Mouse (Mus musculus) liver, adult 2 months (tissue): Measurements from ENCODE around the gene Calm2. TPM values are rescaled to one million over a fixed set of nuclear protein-coding genes. Genes with fewer than 3 reads are reported as not detected.

Experiments
- DNase-seq: peaks from one replicate; pipeline ENCODE4 v3.0.0-alpha.2; 2011; ENCODE audit warnings: low read depth, low spot score; ENCODE audit errors: extremely low read depth
- H3K27ac ChIP-seq: fragments of 200-500 bp; replicated peaks from 2 replicates; pipeline ENCODE4 v1.5.1; 2012; ENCODE audit warnings: low read depth, mild to moderate bottlenecking, control low read depth, inconsistent platforms, low read length; ENCODE audit not compliant: insufficient read depth
- H3K27me3 ChIP-seq: fragments of 200-500 bp; 2 replicates; pipeline ENCODE4 v1.6.1; 2012; ENCODE audit warnings: mild to moderate bottlenecking, moderate library complexity, low read length, inconsistent platforms; ENCODE audit not compliant: control insufficient read depth, insufficient read depth
- H3K36me3 ChIP-seq: fragments of 200-500 bp; 2 replicates; pipeline ENCODE4 v1.6.1; 2012; ENCODE audit warnings: low read length, inconsistent platforms; ENCODE audit not compliant: control insufficient read depth, insufficient read depth
- H3K4me1 ChIP-seq: fragments of 200-500 bp; 2 replicates; pipeline ENCODE4 v1.6.1; 2011; ENCODE audit warnings: low read length; ENCODE audit not compliant: control insufficient read depth, insufficient read depth
- H3K4me3 ChIP-seq: fragments of 200-500 bp; 2 replicates; pipeline ENCODE4 v1.5.1; 2011; ENCODE audit warnings: low read depth, mild to moderate bottlenecking, control low read depth, low read length, moderate library complexity; ENCODE audit not compliant: insufficient read depth
- H3K79me2 ChIP-seq: fragments of 200-500 bp; 2 replicates; pipeline ENCODE4 v1.6.1; 2012; ENCODE audit warnings: inconsistent platforms, mild to moderate bottlenecking, low read length, moderate library complexity; ENCODE audit not compliant: control insufficient read depth, insufficient read depth
- H3K9ac ChIP-seq: fragments of 200-500 bp; 2 replicates; pipeline ENCODE4 v1.6.1; 2012; ENCODE audit warnings: low read depth, mild to moderate bottlenecking, control low read depth, inconsistent platforms, low read length
- CTCF ChIP-seq: fragments of 200-500 bp; IDR thresholded peaks from 2 replicates; pipeline ENCODE4 v1.5.1; 2011; ENCODE audit warnings: low read depth, low read length, control low read depth
- POLR2A ChIP-seq: fragments of 200-500 bp; IDR thresholded peaks from 2 replicates; pipeline ENCODE4 v1.6.1; 2011; ENCODE audit warnings: low read length, control low read depth; ENCODE audit not compliant: insufficient read depth; ENCODE audit errors: extremely low read depth
- WGBS: fragments of 180-500 bp; shearing (Covaris S2); methylation state at CpG from one replicate; pipeline ENCODE4 v1.1.7; 2018; 5-methylcytosine and 5-hydroxymethylcytosine counted together
- polyA plus RNA-seq: library from polyadenylated mRNA; depleted of rRNA; stranded (reverse); fragments of >200 nt; gene quantifications from 2 replicates; pipeline ENCODE4 v1.2.3, GENCODE M21; 2012
- total RNA-seq: library from RNA; depleted of rRNA; stranded (reverse); fragments of >200 nt; gene quantifications from 2 replicates; pipeline ENCODE4 v1.2.3, GENCODE M21; 2014

Calm2 gene
- total and polyA plus RNA-seq, 2 experiments: 19.7 to 257 TPM

GRCm38 (mm10) chr17:87445917-87446766 lies 593 bp downstream of the Calm2 start:
- peak overlapping the region; percentile 87 for H3K9ac ChIP-seq
- no peaks in the 10 kb centered on the region for H3K27me3 ChIP-seq
- TF ChIP-seq CTCF (no peak), POLR2A (no peak)
- H3K79me2 ChIP-seq: peaks cover 19% of the 10 kb centered on the region; the same call in 1 of the 2 replicates
- peaks cover 3% of the 10 kb centered on the region; the same call in 1 of the 2 replicates for H3K36me3 ChIP-seq
- no peak for DNase-seq
- peak overlapping the region; percentile 70 for H3K27ac ChIP-seq
- H3K4me1 ChIP-seq: peaks cover 7% of the 10 kb centered on the region
- peak overlapping the region; percentile 85 for H3K4me3 ChIP-seq
- under 1% methylated on average over 74 of the region's 86 CpGs for WGBS

GRCm38 (mm10) chr17:87445337-87445916 lies 1.3 kb downstream of the Calm2 start:
- H3K9ac ChIP-seq: peak overlapping the region; percentile 87
- peak; percentile 48 for DNase-seq
- peak overlapping the region; percentile 85 for H3K4me3 ChIP-seq
- no peak overlapping the region for H3K27ac ChIP-seq
- H3K4me1 ChIP-seq: peaks cover 9% of the 10 kb centered on the region
- peaks cover 19% of the 10 kb centered on the region; the same call in 1 of the 2 replicates for H3K79me2 ChIP-seq
- H3K27me3 ChIP-seq: no peaks in the 10 kb centered on the region
- WGBS: under 1% methylated on average over 13 of the region's 13 CpGs
- TF ChIP-seq POLR2A (no peak), CTCF (no peak)
- peaks cover 3% of the 10 kb centered on the region; the same call in 1 of the 2 replicates for H3K36me3 ChIP-seq

- 39% methylated on average over 4 of the region's 4 CpGs for WGBS
- TF ChIP-seq POLR2A (no peak), CTCF (no peak)
- Histone ChIP-seq H3K36me3 (peaks cover 3% of the 10 kb centered on the region), H3K9ac (no peak overlapping the region), H3K4me1 (peaks cover 9% of the 10 kb centered on the region), H3K79me2 (peaks cover 19% of the 10 kb centered on the region; the same call in 1 of the 2 replicates), H3K27ac (no peak overlapping the region), H3K27me3 (no peaks in the 10 kb centered on the region), H3K4me3 (no peak overlapping the region; the same call in 1 of the 2 replicates)
- DNase-seq: no peak
These were observed 2.0 kb downstream of the Calm2 start for GRCm38 (mm10) chr17:87444763-87445162.

DNA sequence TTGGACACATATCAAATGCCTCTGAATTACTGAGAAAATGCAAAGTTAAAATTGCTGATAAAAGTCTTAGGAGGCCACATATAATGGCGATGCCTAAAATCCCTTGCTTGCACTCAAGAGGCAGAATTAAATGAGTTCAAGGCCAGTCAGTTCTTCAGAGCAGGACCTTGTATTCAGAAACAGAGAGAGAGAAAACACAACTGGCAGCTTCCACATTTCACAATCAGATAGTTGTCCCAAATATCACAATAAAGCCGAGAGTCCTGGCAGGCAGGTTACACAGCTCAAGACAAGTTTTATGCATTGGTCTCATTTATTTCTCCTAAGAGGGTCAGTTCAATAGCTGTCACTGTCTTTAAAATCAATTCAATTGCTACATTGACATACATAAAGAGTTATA lies 5.2 kb downstream of the Calm2 start:
- no peak for TF ChIP-seq POLR2A
- peaks cover 17% of the 10 kb centered on the region for H3K4me1 ChIP-seq
- no peak overlapping the region for H3K4me3 ChIP-seq
- 5% methylated on average over 2 of the region's 2 CpGs for WGBS
- no peak overlapping the region; the same call in 1 of the 2 replicates for H3K27ac ChIP-seq
- H3K9ac ChIP-seq: no peak overlapping the region
- H3K27me3 ChIP-seq: no peaks in the 10 kb centered on the region
- DNase-seq: peak; percentile 75
- H3K79me2 ChIP-seq: peaks cover 23% of the 10 kb centered on the region
- peaks cover 6% of the 10 kb centered on the region for H3K36me3 ChIP-seq

- H3K4me3 ChIP-seq: no peak overlapping the region
- peak; percentile 29 for DNase-seq
- H3K27me3 ChIP-seq: no peaks in the 10 kb centered on the region
- H3K4me1 ChIP-seq: peaks cover 17% of the 10 kb centered on the region
- H3K27ac ChIP-seq: no peak overlapping the region
- TF ChIP-seq CTCF: no peak
- TF ChIP-seq POLR2A: no peak
- peaks cover 20% of the 10 kb centered on the region for H3K36me3 ChIP-seq
- peaks cover 13% of the 10 kb centered on the region for H3K79me2 ChIP-seq
- WGBS: 43% methylated on average over 2 of the region's 2 CpGs
- no peak overlapping the region for H3K9ac ChIP-seq
These were observed 7.3 kb downstream of the Calm2 start for GRCm38 (mm10) chr17:87439441-87439840.
